ENCODE assay signal across 9 mouse cellular contexts in genomic region chr17:78611117-78611516, GRCm38 (mm10).
A peak's percentile ranks its signal among the peaks of the same experiment; 100 is the strongest.
DNase-seq lines count a peak whose midpoint lies in the region; ATAC-seq lines count a peak whose summit lies in the region.
"Had no signal": no experiment of that assay in that cellular context is flagged by ENCODE, and none has a peak within 500 bp of the region (broad histone marks: within the 10 kb centered on the region; RNA-seq: fewer than 3 reads in every experiment).

No protein-coding gene starts in this region.

- no peak overlapping the region for H3K4me2 ChIP-seq in kidney, embryonic 16.5 days (replicated peaks; ENCODE audit: low read depth, low read length)
- H3K4me2 ChIP-seq: limb, embryonic 12.5 days had no signal

- 80% methylated on average over 6 of the region's 6 CpGs for WGBS in kidney, embryonic 16.5 days

- no peak for ATAC-seq in kidney, embryonic 16.5 days (ENCODE audit: low FRiP score, low TSS enrichment)

- H3K9me3 ChIP-seq in kidney, embryonic 16.5 days (ENCODE audit: low read length): no peaks in the 10 kb centered on the region
- H3K9me3 ChIP-seq: limb, embryonic 12.5 days had no signal

- peak; percentile 16 for DNase-seq in kidney, adult 9 months
- DNase-seq in right cerebral cortex, postnatal 4 days: peak; percentile 63
- DNase-seq in right cerebral cortex, adult 18-20 months: no peak
- peak; percentile 42 for DNase-seq in embryo, embryonic 10.5 days (ENCODE audit: low spot score)
- DNase-seq in thymus, postnatal 25 days: peak; percentile 22
- DNase-seq in cerebellum, adult 9-11 months: no peak
- DNase-seq: heart, adult 18-20 months had no signal

- H3K9ac ChIP-seq in kidney, embryonic 16.5 days (replicated peaks; ENCODE audit: low read length): no peak overlapping the region
- H3K9ac ChIP-seq: limb, embryonic 12.5 days had no signal

- H3K27me3 ChIP-seq in kidney, embryonic 16.5 days (ENCODE audit: insufficient read depth, low read length): no peaks in the 10 kb centered on the region

- no peaks in the 10 kb centered on the region for H3K4me1 ChIP-seq in kidney, embryonic 16.5 days (ENCODE audit: insufficient read depth, low read length)

- H3K36me3 ChIP-seq in kidney, embryonic 16.5 days (ENCODE audit: insufficient read depth, low read length): no peaks in the 10 kb centered on the region
- H3K36me3 ChIP-seq: limb, embryonic 12.5 days had no signal

- no peak overlapping the region for H3K27ac ChIP-seq in kidney, embryonic 16.5 days (ENCODE audit: low read length)
- H3K27ac ChIP-seq: limb, embryonic 12.5 days had no signal

- no peak overlapping the region for H3K4me3 ChIP-seq in kidney, embryonic 16.5 days (ENCODE audit: low read length)
- H3K4me3 ChIP-seq: limb, embryonic 12.5 days had no signal

Comparison
In these comparisons a context has a peak if more than half of its experiments do, and no peak if none do; other contexts are left out.
1. DNase-seq: peak in kidney, adult 9 months (single experiment), right cerebral cortex, postnatal 4 days (single experiment), embryo, embryonic 10.5 days (single experiment) and thymus, postnatal 25 days (single experiment); none in right cerebral cortex, adult 18-20 months (single experiment) and cerebellum, adult 9-11 months (single experiment).